ENCODE assay signal across 8 mouse cellular contexts in genomic region chr10:127288800-127289572, GRCm38 (mm10). TPM values are rescaled to one million over a fixed set of nuclear protein-coding genes. Genes with fewer than 3 reads are reported as not detected.
A peak's percentile ranks its signal among the peaks of the same experiment; 100 is the strongest.
DNase-seq lines count a peak whose midpoint lies in the region; ATAC-seq and TF ChIP-seq lines count a peak whose summit lies in the region.

Gene Mbd6, minus strand, starts transcription at chr10:127289018.

- H3K9me3 ChIP-seq in heart, embryonic 13.5 days, result no peaks in the 10 kb centered on the region
- H3K9me3 ChIP-seq in liver, embryonic 14.5 days (ENCODE audit: control insufficient read depth, low read length), result no peaks in the 10 kb centered on the region
- no peaks in the 10 kb centered on the region for H3K9me3 ChIP-seq in neural tube, embryonic 11.5 days (ENCODE audit: control insufficient read depth, low read length)
- no peaks in the 10 kb centered on the region for H3K9me3 ChIP-seq in stomach, postnatal 0 days (ENCODE audit: control insufficient read depth, low read length)

- H3K27me3 ChIP-seq in heart, embryonic 13.5 days (replicated peaks), result no peaks in the 10 kb centered on the region
- no peaks in the 10 kb centered on the region for H3K27me3 ChIP-seq in liver, embryonic 14.5 days (ENCODE audit: control insufficient read depth, insufficient read depth, low read length)
- no peaks in the 10 kb centered on the region for H3K27me3 ChIP-seq in neural tube, embryonic 11.5 days (ENCODE audit: control insufficient read depth, insufficient read depth, low read length)
- no peaks in the 10 kb centered on the region for H3K27me3 ChIP-seq in stomach, postnatal 0 days (ENCODE audit: control insufficient read depth, insufficient read depth, low read length)

- peaks cover 71% of the 10 kb centered on the region for H3K4me1 ChIP-seq in heart, embryonic 13.5 days
- H3K4me1 ChIP-seq in liver, embryonic 14.5 days (replicated peaks; ENCODE audit: control insufficient read depth in 2 of 2, insufficient read depth in 2 of 2, low read length in 1 of 2), result peaks cover 19 to 37% of the 10 kb centered on the region in 2 experiments
- peaks cover 34% of the 10 kb centered on the region for H3K4me1 ChIP-seq in neural tube, embryonic 11.5 days (ENCODE audit: control insufficient read depth, insufficient read depth, low read length)
- H3K4me1 ChIP-seq in stomach, postnatal 0 days (replicated peaks; ENCODE audit: control insufficient read depth, insufficient read depth), result peaks cover 11% of the 10 kb centered on the region

- peak; percentile 47 for ATAC-seq in erythroid progenitor cell, adult 5-6 weeks (replicated peaks; ENCODE audit: low FRiP score, poor library complexity, severe bottlenecking)
- ATAC-seq in heart, embryonic 13.5 days (ENCODE audit: extremely low read depth, insufficient number of reproducible peaks, low FRiP score, low TSS enrichment), result peak; percentile 43
- peak; percentile 55 for ATAC-seq in liver, embryonic 14.5 days (ENCODE audit: insufficient read depth)
- peak; percentile 20 for ATAC-seq in neural tube, embryonic 11.5 days (ENCODE audit: insufficient read depth, low FRiP score, low TSS enrichment)
- ATAC-seq in stomach, postnatal 0 days (ENCODE audit: low FRiP score, low TSS enrichment), result peak; percentile 46

- peak within 1 kb of the TSS; percentile 86 for H3K4me3 ChIP-seq in heart, embryonic 13.5 days
- H3K4me3 ChIP-seq in liver, embryonic 14.5 days (ENCODE audit: insufficient read depth in 1 of 2, low read depth in 2 of 2, low read length in 2 of 2), result peak within 1 kb of the TSS; percentile 78 to 87
- peak within 1 kb of the TSS; percentile 80 for H3K4me3 ChIP-seq in neural tube, embryonic 11.5 days (ENCODE audit: low read depth, low read length)
- H3K4me3 ChIP-seq in stomach, postnatal 0 days (ENCODE audit: low read depth, low read length), result peak within 1 kb of the TSS; percentile 67

- no peak for TF ChIP-seq CTCF in liver, embryonic 14.5 days (IDR thresholded peaks at IDR 0.05; ENCODE audit: low read depth)
- TF ChIP-seq CTCF in stomach, postnatal 0 days (IDR thresholded peaks at IDR 0.05; ENCODE audit: low read depth), result no peak

- TF ChIP-seq EP300 in liver, embryonic 14.5 days (IDR thresholded peaks at IDR 0.05; ENCODE audit: low read depth), result peak; percentile 1; the same call in 1 of the 2 replicates
- peak; percentile 22 for TF ChIP-seq EP300 in stomach, postnatal 0 days (optimal IDR thresholded peaks at IDR 0.05)

- H3K36me3 ChIP-seq in heart, embryonic 13.5 days, result peaks cover 46% of the 10 kb centered on the region
- H3K36me3 ChIP-seq in liver, embryonic 14.5 days (replicated peaks; ENCODE audit: control insufficient read depth, insufficient read depth, low read depth), result peaks cover 38% of the 10 kb centered on the region
- peaks cover 16% of the 10 kb centered on the region for H3K36me3 ChIP-seq in neural tube, embryonic 11.5 days (ENCODE audit: control insufficient read depth, insufficient read depth, low read length)
- peaks cover 27% of the 10 kb centered on the region for H3K36me3 ChIP-seq in stomach, postnatal 0 days (ENCODE audit: control insufficient read depth, insufficient read depth, low read length)

- peak; percentile 95 for DNase-seq in CD4-positive helper T cell, adult 2 months (ENCODE audit: low read depth, low spot score)
- DNase-seq in brain, embryonic 18.5 days (ENCODE audit: low read depth, low spot score), result peak; percentile 64
- peak; percentile 94 for DNase-seq in kidney, postnatal 10 days
- DNase-seq in liver, embryonic 14.5 days (ENCODE audit: low read depth in 3 of 3, low spot score in 3 of 3), result peak; percentile 84 to 90 (median 87)
- DNase-seq in neural tube, embryonic 11.5 days (ENCODE audit: low spot score), result peak; percentile 88
- peak; percentile 96 for DNase-seq in stomach, postnatal 0 days (ENCODE audit: low spot score)

- H3K9ac ChIP-seq in heart, embryonic 13.5 days, result peak within 1 kb of the TSS; percentile 95
- peak within 1 kb of the TSS; percentile 92 for H3K9ac ChIP-seq in liver, embryonic 14.5 days (replicated peaks)
- H3K9ac ChIP-seq in neural tube, embryonic 11.5 days (ENCODE audit: low read length), result peak within 1 kb of the TSS; percentile 85
- peak within 1 kb of the TSS; percentile 79 for H3K9ac ChIP-seq in stomach, postnatal 0 days (ENCODE audit: low read length)

- H3K4me2 ChIP-seq in heart, embryonic 13.5 days, result peak within 1 kb of the TSS; percentile 76
- H3K4me2 ChIP-seq in liver, embryonic 14.5 days (ENCODE audit: low read depth), result peak within 1 kb of the TSS; percentile 90
- H3K4me2 ChIP-seq in neural tube, embryonic 11.5 days (ENCODE audit: low read depth), result peak within 1 kb of the TSS; percentile 91
- H3K4me2 ChIP-seq in stomach, postnatal 0 days (replicated peaks; ENCODE audit: low read depth), result peak within 1 kb of the TSS; percentile 79

- peak within 1 kb of the TSS; percentile 99 for H3K27ac ChIP-seq in heart, embryonic 13.5 days (replicated peaks)
- H3K27ac ChIP-seq in liver, embryonic 14.5 days, result peak within 1 kb of the TSS; percentile 99
- peak within 1 kb of the TSS; percentile 90 for H3K27ac ChIP-seq in neural tube, embryonic 11.5 days (ENCODE audit: low read depth, low read length)
- peak within 1 kb of the TSS; percentile 99 for H3K27ac ChIP-seq in stomach, postnatal 0 days (replicated peaks)

- under 1% methylated on average over 26 of the region's 65 CpGs for WGBS in heart, embryonic 13.5 days
- WGBS in liver, embryonic 14.5 days (ENCODE audit: insufficient replicate concordance), result 1% methylated on average over 30 of the region's 65 CpGs
- WGBS in neural tube, embryonic 11.5 days, result 0% methylated on average over 21 of the region's 65 CpGs
- WGBS in stomach, postnatal 0 days, result under 1% methylated on average over 25 of the region's 65 CpGs

RNA-seq across cellular contexts. Expression of gene Mbd6, which starts in this region (rescaled TPM):
- total RNA-seq in erythroid progenitor cell, adult 5-6 weeks (2015; ENCODE audit: low replicate concordance), result 55.8 and 69.6 TPM in 2 replicates
- 10.7 and 15.0 TPM in 2 replicates for total RNA-seq in erythroid progenitor cell, adult 5-6 weeks (2017; ENCODE audit: low replicate concordance)
- polyA plus RNA-seq in heart, embryonic 13.5 days (2015; fragmentation: Nextera tagmentation; extraction: Ambion mirVana), result 12.6 and 12.7 TPM in 2 replicates
- 9.7 and 11.0 TPM in 2 replicates for polyA plus RNA-seq in liver, embryonic 14.5 days (2012; rRNA removed)
- 5.6 and 6.2 TPM in 2 replicates for polyA plus RNA-seq in liver, embryonic 14.5 days (2014; fragmentation: Nextera tagmentation; extraction: Ambion mirVana)
- polyA plus RNA-seq in neural tube, embryonic 11.5 days (2014; fragmentation: Nextera tagmentation; extraction: Ambion mirVana), result 17.0 and 17.6 TPM in 2 replicates
- polyA plus RNA-seq in stomach, postnatal 0 days (2015; fragmentation: Nextera tagmentation; extraction: Ambion mirVana), result 8.5 and 8.9 TPM in 2 replicates

Comparison
In these comparisons a context has a peak if more than half of its experiments do, and no peak if none do; other contexts are left out.
1. Peak in every context shown above with its lines: DNase-seq, ATAC-seq, H3K4me3 ChIP-seq and H3K27ac ChIP-seq.